Mouse (Mus musculus) G1E (cell line): Measurements from ENCODE around the gene Zfp280d.

Experiments
- CTCF ChIP-seq: IDR thresholded peaks from 2 replicates; pipeline ENCODE4 v1.5.1; 2012; ENCODE audit warnings: low read depth, low read length, inconsistent platforms, mixed read lengths
- GATA1 ChIP-seq: IDR thresholded peaks from 2 replicates; pipeline ENCODE4 v1.6.1; 2012; ENCODE audit warnings: borderline replicate concordance, low read length, inconsistent platforms, mixed read lengths
- TAL1 ChIP-seq: conservative IDR thresholded peaks from 2 replicates; pipeline ENCODE4 v1.6.1; 2012; ENCODE audit warnings: low read depth, low read length, inconsistent platforms, mixed read lengths

GRCm38 (mm10) chr9:72405882-72406638 is 131.4 kb downstream of the Zfp280d start:
- TF ChIP-seq CTCF (no peak), GATA1 (no peak), TAL1 (peak; percentile 83)
